Mouse (Mus musculus) left cerebral cortex, postnatal 14 days (tissue): ENCODE data around the gene Upk3bl. TPM values are rescaled to one million over a fixed set of nuclear protein-coding genes. Genes with fewer than 3 reads are reported as not detected.
"Not testable (repeated sequence)": the region's sequence is repeated elsewhere in the genome, so short reads cannot be mapped to it uniquely, and the experiment has no call there.

Source experiments
- DNase-seq, 2 experiments: peaks; one replicate each; pipeline ENCODE4 v3.0.0; 2021 to 2022; ENCODE audit warnings: low spot score in 2 of 2, mixed read lengths in 1 of 2
- intact Hi-C: fragments of 180-260 bp; cut with DNase I; formaldehyde crosslinking; loops from one replicate; pipeline ENCODE4 v1.15.1; 2025
- total RNA-seq, 2 experiments: library from RNA; stranded (reverse); gene quantifications; 2 replicates each; pipeline ENCODE4 v1.2.3; 2021

Gene Upk3bl
- total RNA-seq, 2 experiments from 2014 or later: not detected

GRCm38 (mm10) chr5:136082345-136082744 lies 28.1 kb downstream of the Upk3bl start:
- DNase-seq: no peak
- intact Hi-C loops: no loop called here

- DNase-seq: peak; percentile 94 to 96
- intact Hi-C loops: no loop called here
Measured at GRCm38 (mm10) chr5:136083669-136084107, 29.4 kb downstream of the Upk3bl start, which contains the start of gene Rasa4. TSS of gene Rasa4 (plus strand) at chr5:136083916.

- intact Hi-C loops: no loop called here
- DNase-seq: no peak
Measured at GRCm38 (mm10) chr5:136084144-136084881, 30.0 kb downstream of the Upk3bl start.

- intact Hi-C loops: no loop called here
Measured at GRCm38 (mm10) chr5:136084891-136085651, 30.8 kb downstream of the Upk3bl start.

GRCm38 (mm10) chr5:136086290-136086689 lies 32.0 kb downstream of the Upk3bl start:
- no peak for DNase-seq
- intact Hi-C loops: no loop called here

More at GRCm38 (mm10) chr5:136084891-136085651, 30.8 kb downstream of the Upk3bl start:
- DNase-seq: no peak

GRCm38 (mm10) chr5:136088821-136089575 lies 34.7 kb downstream of the Upk3bl start:
- DNase-seq: no peak
- intact Hi-C loops: no loop called here

GRCm38 (mm10) chr5:136091927-136092326 lies 37.6 kb downstream of the Upk3bl start:
- DNase-seq: no peak
- intact Hi-C loops: no loop called here

- intact Hi-C loops: no loop called here
- no peak for DNase-seq
Measured at GRCm38 (mm10) chr5:136094249-136095010, 40.1 kb downstream of the Upk3bl start.

GRCm38 (mm10) chr5:136095089-136095488 lies 40.8 kb downstream of the Upk3bl start:
- intact Hi-C loops: no loop called here
- DNase-seq: no peak

- no peak for DNase-seq
- intact Hi-C loops: no loop called here
Measured at GRCm38 (mm10) chr5:136098536-136098935, 44.2 kb downstream of the Upk3bl start.

- peak; percentile 80 to 83 for DNase-seq
- intact Hi-C loops: no loop called here
Measured at GRCm38 (mm10) chr5:136102099-136102820, 48.0 kb downstream of the Upk3bl start.

GRCm38 (mm10) chr5:136104511-136104910 lies 50.2 kb downstream of the Upk3bl start:
- intact Hi-C loops: no loop called here

GRCm38 (mm10) chr5:136108486-136108885 lies 54.2 kb downstream of the Upk3bl start:
- intact Hi-C loops: no loop called here

More at GRCm38 (mm10) chr5:136104511-136104910, 50.2 kb downstream of the Upk3bl start:
- peak in 1 of 2 experiments; percentile 53 for DNase-seq

GRCm38 (mm10) chr5:136109042-136109441 lies 54.8 kb downstream of the Upk3bl start:
- intact Hi-C loops: no loop called here
- DNase-seq: no peak

More at GRCm38 (mm10) chr5:136108486-136108885, 54.2 kb downstream of the Upk3bl start:
- DNase-seq: no peak

GRCm38 (mm10) chr5:136113546-136113945 lies 59.3 kb downstream of the Upk3bl start:
- DNase-seq, intact Hi-C loops: not testable (repeated sequence)
